Mouse (Mus musculus) c-Kit-positive CD71-positive TER-119-negative erythroid progenitor cells, embryonic 14.5 days (primary cell): ENCODE measurements around the gene Scnm1.

ENCODE experiments used
- DNase-seq: peaks from one replicate; pipeline ENCODE4 v3.0.0-alpha.2; 2013; ENCODE audit warnings: low read depth

Gene Scnm1

GRCm38 (mm10) chr3:95106338-95107117, 27.3 kb downstream of the Scnm1 start, which contains the start of gene Pip5k1a:
TSS of gene Pip5k1a (minus strand) at chr3:95106930.
- DNase-seq = peak; percentile 99

- DNase-seq = no peak
Measured at GRCm38 (mm10) chr3:95105586-95106337, 28.0 kb downstream of the Scnm1 start.

- DNase-seq = no peak
Measured at GRCm38 (mm10) chr3:95105121-95105520, 28.7 kb downstream of the Scnm1 start.

- no peak for DNase-seq
Measured at GRCm38 (mm10) chr3:95100854-95101253, 33.0 kb downstream of the Scnm1 start.

GRCm38 (mm10) chr3:95088071-95088470, 45.7 kb downstream of the Scnm1 start:
- no peak for DNase-seq
